Mouse (Mus musculus) adrenal gland, postnatal 36 days (tissue): ENCODE data around the gene Scarf2. TPM values are rescaled to one million over a fixed set of nuclear protein-coding genes. Genes with fewer than 3 reads are reported as not detected.
A peak's percentile ranks its signal among the peaks of the same experiment; 100 is the strongest.

Experiments
- DNase-seq, 2 experiments: peaks; one replicate each; pipeline ENCODE4 v3.0.0; 2021; ENCODE audit warnings: mixed read lengths in 1 of 2
- total RNA-seq, 2 experiments: library from RNA; stranded (reverse); gene quantifications; 2 replicates each; pipeline ENCODE4 v1.2.3; 2021

Scarf2 gene
- total RNA-seq, 2 experiments from 2014 or later: 8.6 to 11.6 TPM

GRCm38 (mm10) chr16:17830385-17831178 is 33.5 kb downstream of the Scarf2 start:
- DNase-seq: no peak

GRCm38 (mm10) chr16:17831781-17832180 is 34.7 kb downstream of the Scarf2 start:
- DNase-seq: no peak

GRCm38 (mm10) chr16:17832821-17833220 is 35.7 kb downstream of the Scarf2 start, which contains the start of gene B830017H08Rik:
B830017H08Rik (plus strand) TSS chr16:17833121.
- no peak for DNase-seq

- DNase-seq: peak; percentile 25 to 39
These were observed 36.2 kb downstream of the Scarf2 start for GRCm38 (mm10) chr16:17833321-17833680.

- DNase-seq: peak; percentile 25 to 36
These were observed 36.8 kb downstream of the Scarf2 start for GRCm38 (mm10) chr16:17833681-17834399.

- no peak for DNase-seq
These were observed 37.5 kb downstream of the Scarf2 start for GRCm38 (mm10) chr16:17834543-17834942.

GRCm38 (mm10) chr16:17835481-17835880 is 38.4 kb downstream of the Scarf2 start:
- no peak for DNase-seq

- DNase-seq: no peak
These were observed 41.0 kb downstream of the Scarf2 start, which contains the start of gene Car15 for GRCm38 (mm10) chr16:17838051-17838450. Car15 (minus strand) TSS chr16:17838364.

- no peak for DNase-seq
These were observed 42.9 kb downstream of the Scarf2 start for GRCm38 (mm10) chr16:17839976-17840375.

- no peak for DNase-seq
These were observed 45.4 kb downstream of the Scarf2 start for GRCm38 (mm10) chr16:17842437-17842836.

- no peak for DNase-seq
These were observed 46.8 kb downstream of the Scarf2 start for GRCm38 (mm10) chr16:17843701-17844365.

- DNase-seq: no peak
These were observed 51.3 kb downstream of the Scarf2 start for GRCm38 (mm10) chr16:17848431-17848830.

- DNase-seq: peak in 1 of 2 experiments; percentile 46
These were observed 51.8 kb downstream of the Scarf2 start for GRCm38 (mm10) chr16:17848928-17849327.

- no peak for DNase-seq
These were observed 52.4 kb downstream of the Scarf2 start for GRCm38 (mm10) chr16:17849486-17849885.

- no peak for DNase-seq
These were observed 54.2 kb downstream of the Scarf2 start for GRCm38 (mm10) chr16:17851331-17851730.

- no peak for DNase-seq
These were observed 54.8 kb downstream of the Scarf2 start for GRCm38 (mm10) chr16:17851860-17852259.

GRCm38 (mm10) chr16:17853263-17853662 is 56.2 kb downstream of the Scarf2 start:
- DNase-seq: no peak

- no peak for DNase-seq
These were observed 60.1 kb downstream of the Scarf2 start for GRCm38 (mm10) chr16:17857157-17857556.
